Mouse (Mus musculus): ENCODE measurements around the gene Chrna9. TPM values are rescaled to one million over a fixed set of nuclear protein-coding genes. Genes with fewer than 3 reads are reported as not detected.

Chrna9 gene
- total and polyA plus RNA-seq, 3 experiments, result 0.57 TPM; not detected in 2

GRCm38 (mm10) chr5:65918601-65919000, 16.1 kb upstream of the Chrna9 start:
- H3K9me3 ChIP-seq (replicated peaks; ENCODE audit: low read length), result peaks cover 8% of the 10 kb centered on the region
- TF ChIP-seq EP300 (IDR thresholded peaks at IDR 0.05; ENCODE audit: low read length), result no peak
- TF ChIP-seq RAD21 (IDR thresholded peaks at IDR 0.05; ENCODE audit: low read depth, low read length), result no peak
- TF ChIP-seq IRF4 (IDR thresholded peaks at IDR 0.05; ENCODE audit: low read depth, low read length), result no peak
- TF ChIP-seq POLR2A (IDR thresholded peaks at IDR 0.05; ENCODE audit: low read depth, low read length), result no peak
- TF ChIP-seq MYC (IDR thresholded peaks at IDR 0.05; ENCODE audit: low read depth, low read length), result no peak
- TF ChIP-seq MAX (IDR thresholded peaks at IDR 0.05; ENCODE audit: low read length), result no peak
- no peak for TF ChIP-seq TBP (conservative IDR thresholded peaks at IDR 0.05; ENCODE audit: low read depth, low read length)
- TF ChIP-seq ZC3H11A (IDR thresholded peaks at IDR 0.05; ENCODE audit: low read depth, low read length), result no peak
- no peak for TF ChIP-seq ZKSCAN1 (IDR thresholded peaks at IDR 0.05; ENCODE audit: borderline replicate concordance, low read depth, low read length)
- no peak for TF ChIP-seq SMC3 (IDR thresholded peaks at IDR 0.05; ENCODE audit: low read depth, low read length)
- no peak for TF ChIP-seq CHD1 (IDR thresholded peaks at IDR 0.05; ENCODE audit: low read depth, low read length)
- no peak for TF ChIP-seq USF2 (conservative IDR thresholded peaks at IDR 0.05; ENCODE audit: low read depth, low read length)
- no peak for TF ChIP-seq ELF1 (IDR thresholded peaks at IDR 0.05; ENCODE audit: low read depth, low read length)
- TF ChIP-seq USF1 (IDR thresholded peaks at IDR 0.05; ENCODE audit: low read depth, low read length), result no peak
- H3K79me2 ChIP-seq (replicated peaks; ENCODE audit: control insufficient read depth, extremely low read depth, insufficient read depth, poor library complexity, severe bottlenecking), result no peaks in the 10 kb centered on the region
- H3K4me3 ChIP-seq (replicated peaks in 1 of 3; ENCODE audit: low read depth in 2 of 3, low read length in 2 of 3, poor library complexity in 1 of 3), result no peak overlapping the region
- H3K9ac ChIP-seq (ENCODE audit: insufficient read depth, low read depth), result no peak overlapping the region
- in situ Hi-C loops (cut with MboI; ENCODE audit: low pct_ligation_motif_present, low pct_unique_long_range_greater_than_20kb, low sequenced_read_pairs), result no loop called here
- dilution Hi-C loops (cut with MboI; ENCODE audit: extremely low pct_ligation_motif_present, extremely low pct_unique_long_range_greater_than_20kb, low sequenced_read_pairs), result no loop called here
- H3K36me3 ChIP-seq (replicated peaks in 1 of 2; ENCODE audit: control insufficient read depth in 1 of 2, insufficient read depth in 1 of 2, low read length in 1 of 2), result no peaks in the 10 kb centered on the region
- DNase-seq (ENCODE audit: extremely low read depth), result no peak
- no peaks in the 10 kb centered on the region for H3K27me3 ChIP-seq (replicated peaks)
- H3K4me2 ChIP-seq (ENCODE audit: insufficient read depth, low read depth, poor library complexity, severe bottlenecking), result no peak overlapping the region
- H3K27ac ChIP-seq (ENCODE audit: insufficient read depth, low read depth), result no peak overlapping the region
- H3K4me1 ChIP-seq (ENCODE audit: control insufficient read depth in 1 of 2, insufficient read depth in 2 of 2), result peaks cover 2 to 19% of the 10 kb centered on the region in 2 experiments

- peak; percentile 38 for DNase-seq (ENCODE audit: extremely low read depth)
- Histone ChIP-seq H3K4me1 (ENCODE audit: control insufficient read depth in 1 of 2, insufficient read depth in 2 of 2) (peaks cover 2 to 19% of the 10 kb centered on the region in 2 experiments), H3K4me3 (replicated peaks in 1 of 3; ENCODE audit: low read depth in 2 of 3, low read length in 2 of 3, poor library complexity in 1 of 3) (no peak overlapping the region), H3K9me3 (replicated peaks; ENCODE audit: low read length) (peaks cover 8% of the 10 kb centered on the region), H3K27me3 (replicated peaks) (no peaks in the 10 kb centered on the region), H3K27ac (ENCODE audit: insufficient read depth, low read depth) (no peak overlapping the region), H3K9ac (ENCODE audit: insufficient read depth, low read depth) (no peak overlapping the region), H3K4me2 (ENCODE audit: insufficient read depth, low read depth, poor library complexity, severe bottlenecking) (no peak overlapping the region), H3K36me3 (replicated peaks in 1 of 2; ENCODE audit: control insufficient read depth in 1 of 2, insufficient read depth in 1 of 2, low read length in 1 of 2) (no peaks in the 10 kb centered on the region), H3K79me2 (replicated peaks; ENCODE audit: control insufficient read depth, extremely low read depth, insufficient read depth, poor library complexity, severe bottlenecking) (no peaks in the 10 kb centered on the region)
- in situ Hi-C loops (cut with MboI; ENCODE audit: low pct_ligation_motif_present, low pct_unique_long_range_greater_than_20kb, low sequenced_read_pairs) (no loop called here), dilution Hi-C loops (cut with MboI; ENCODE audit: extremely low pct_ligation_motif_present, extremely low pct_unique_long_range_greater_than_20kb, low sequenced_read_pairs) (no loop called here)
- TF ChIP-seq POLR2AphosphoS2 (IDR thresholded peaks at IDR 0.05; ENCODE audit: low read depth, low read length) (no peak), ZMIZ1 (IDR thresholded peaks at IDR 0.05; ENCODE audit: low read depth, low read length) (no peak), EP300 (IDR thresholded peaks at IDR 0.05; ENCODE audit: low read length) (no peak), ZKSCAN1 (IDR thresholded peaks at IDR 0.05; ENCODE audit: borderline replicate concordance, low read depth, low read length) (no peak), SIN3A (IDR thresholded peaks at IDR 0.05; ENCODE audit: low read length) (no peak), GABPA (IDR thresholded peaks at IDR 0.05; ENCODE audit: insufficient replicate concordance, low read depth, low read length) (no peak), KAT2A (IDR thresholded peaks at IDR 0.05; ENCODE audit: insufficient replicate concordance, low read length) (no peak), CTCF (conservative IDR thresholded peaks at IDR 0.05 in 1 of 2, IDR thresholded peaks at IDR 0.05 in 1 of 2; ENCODE audit: low read depth in 2 of 2, low read length in 2 of 2) (no peak), CHD1 (IDR thresholded peaks at IDR 0.05; ENCODE audit: low read depth, low read length) (no peak)
Observed at GRCm38 (mm10) chr5:65919326-65919725, 15.4 kb upstream of the Chrna9 start.
